Comparison of ENCODE assay signal across 14 mouse cellular contexts in genomic region chr16:18860186-18860585, GRCm38 (mm10). TPM values are rescaled to one million over a fixed set of nuclear protein-coding genes. Genes with fewer than 3 reads are reported as not detected.
DNase-seq lines count a peak whose midpoint lies in the region; ATAC-seq and TF ChIP-seq lines count a peak whose summit lies in the region.
"Had no signal": no experiment of that assay in that cellular context is flagged by ENCODE, and none has a peak within 500 bp of the region (broad histone marks: within the 10 kb centered on the region; RNA-seq: fewer than 3 reads in every experiment).

No protein-coding gene starts in this region.

- ATAC-seq in midbrain, postnatal 0 days (ENCODE audit: low FRiP score) = no peak
- no peak for ATAC-seq in midbrain, embryonic 11.5 days (ENCODE audit: low FRiP score)
- ATAC-seq in midbrain, embryonic 14.5 days (ENCODE audit: low FRiP score, low TSS enrichment) = no peak
- ATAC-seq: hindbrain, embryonic 16.5 days had no signal

- peak; percentile 97 for DNase-seq in heart, adult 11 months
- no peak for DNase-seq in heart, embryonic 10.5 days (ENCODE audit: low spot score)
- peak; percentile 26 for DNase-seq in midbrain, postnatal 0 days (ENCODE audit: low spot score)
- no peak for DNase-seq in midbrain, embryonic 11.5 days (ENCODE audit: low spot score, missing footprints)
- peak; percentile 50 to 56 for DNase-seq in cerebellum, postnatal 14 days
- DNase-seq in heart, postnatal 36 days = peak; percentile 32 to 46
- no peak for DNase-seq in left cerebral cortex, adult 18-20 months (ENCODE audit: low spot score in 2 of 2)
- DNase-seq in midbrain, embryonic 14.5 days = no peak
- DNase-seq: embryo, embryonic 11 days; left cerebral cortex, postnatal 4 days; right cerebral cortex, postnatal 14 days had no signal

- intact Hi-C loops in heart, postnatal 36 days (cut with DNase I) = no loop called here

- no peak overlapping the region for H3K4me2 ChIP-seq in midbrain, postnatal 0 days (ENCODE audit: low read depth, low read length, poor library complexity, severe bottlenecking)
- no peak overlapping the region for H3K4me2 ChIP-seq in midbrain, embryonic 11.5 days
- H3K4me2 ChIP-seq in midbrain, embryonic 14.5 days (ENCODE audit: low read length) = no peak overlapping the region
- H3K4me2 ChIP-seq: forebrain, embryonic 12.5 days had no signal

- 0 out of 2 replicates have a peak, but pooled peaks cover 2% of the 10 kb centered on the region for H3K9me3 ChIP-seq in heart, embryonic 10.5 days
- no peaks in the 10 kb centered on the region for H3K9me3 ChIP-seq in midbrain, postnatal 0 days (ENCODE audit: low read length)
- no peaks in the 10 kb centered on the region for H3K9me3 ChIP-seq in midbrain, embryonic 11.5 days (ENCODE audit: control insufficient read depth, low read length)
- H3K9me3 ChIP-seq in midbrain, embryonic 14.5 days (ENCODE audit: control insufficient read depth, low read length) = no peaks in the 10 kb centered on the region

- no peak overlapping the region for H3K27ac ChIP-seq in heart, embryonic 10.5 days
- no peak overlapping the region for H3K27ac ChIP-seq in midbrain, postnatal 0 days (ENCODE audit: low read depth, low read length)
- no peak overlapping the region for H3K27ac ChIP-seq in midbrain, embryonic 11.5 days (ENCODE audit: low read depth, low read length)
- no peak overlapping the region for H3K27ac ChIP-seq in midbrain, embryonic 14.5 days (replicated peaks; ENCODE audit: low read depth, low read length)
- H3K27ac ChIP-seq: forebrain, embryonic 12.5 days had no signal

- no peaks in the 10 kb centered on the region for H3K4me1 ChIP-seq in heart, embryonic 10.5 days
- no peaks in the 10 kb centered on the region for H3K4me1 ChIP-seq in midbrain, postnatal 0 days (ENCODE audit: insufficient read depth, low read length)
- H3K4me1 ChIP-seq in midbrain, embryonic 11.5 days (ENCODE audit: control insufficient read depth, insufficient read depth, low read length) = no peaks in the 10 kb centered on the region
- no peaks in the 10 kb centered on the region for H3K4me1 ChIP-seq in midbrain, embryonic 14.5 days (ENCODE audit: control insufficient read depth, insufficient read depth, low read length)
- H3K4me1 ChIP-seq: forebrain, embryonic 12.5 days had no signal

- H3K36me3 ChIP-seq in heart, embryonic 10.5 days = no peaks in the 10 kb centered on the region
- no peaks in the 10 kb centered on the region for H3K36me3 ChIP-seq in midbrain, postnatal 0 days (ENCODE audit: insufficient read depth, low read length)
- no peaks in the 10 kb centered on the region for H3K36me3 ChIP-seq in midbrain, embryonic 11.5 days (ENCODE audit: control insufficient read depth, insufficient read depth, low read length)
- no peaks in the 10 kb centered on the region for H3K36me3 ChIP-seq in midbrain, embryonic 14.5 days (ENCODE audit: control insufficient read depth, insufficient read depth, low read length)
- H3K36me3 ChIP-seq: forebrain, embryonic 12.5 days had no signal

- H3K9ac ChIP-seq in midbrain, postnatal 0 days (replicated peaks; ENCODE audit: low read length, poor library complexity, severe bottlenecking) = no peak overlapping the region
- H3K9ac ChIP-seq in midbrain, embryonic 11.5 days (ENCODE audit: low read length) = no peak overlapping the region
- H3K9ac ChIP-seq in midbrain, embryonic 14.5 days (replicated peaks; ENCODE audit: low read length) = no peak overlapping the region
- H3K9ac ChIP-seq: forebrain, embryonic 12.5 days had no signal

- no peak overlapping the region for H3K4me3 ChIP-seq in heart, embryonic 10.5 days
- no peak overlapping the region for H3K4me3 ChIP-seq in midbrain, postnatal 0 days (ENCODE audit: low read depth, low read length)
- H3K4me3 ChIP-seq in midbrain, embryonic 11.5 days (ENCODE audit: low read depth, low read length) = no peak overlapping the region
- no peak overlapping the region for H3K4me3 ChIP-seq in midbrain, embryonic 14.5 days (replicated peaks; ENCODE audit: low read depth, low read length)
- H3K4me3 ChIP-seq: forebrain, embryonic 12.5 days had no signal

- 65% methylated on average over 1 of the region's 1 CpGs for WGBS in heart, embryonic 10.5 days
- 48% methylated on average over 1 of the region's 1 CpGs for WGBS in midbrain, postnatal 0 days
- WGBS in midbrain, embryonic 11.5 days = 74% methylated on average over 1 of the region's 1 CpGs
- 73% methylated on average over 1 of the region's 1 CpGs for WGBS in midbrain, embryonic 14.5 days

- H3K27me3 ChIP-seq in heart, embryonic 10.5 days (ENCODE audit: insufficient read depth, poor library complexity, severe bottlenecking) = no peaks in the 10 kb centered on the region
- no peaks in the 10 kb centered on the region for H3K27me3 ChIP-seq in midbrain, postnatal 0 days (ENCODE audit: insufficient read depth, low read length)
- no peaks in the 10 kb centered on the region for H3K27me3 ChIP-seq in midbrain, embryonic 11.5 days (ENCODE audit: control insufficient read depth, insufficient read depth, low read length)
- H3K27me3 ChIP-seq in midbrain, embryonic 14.5 days (ENCODE audit: control insufficient read depth, insufficient read depth, low read length) = no peaks in the 10 kb centered on the region
- H3K27me3 ChIP-seq: forebrain, embryonic 12.5 days had no signal

- TF ChIP-seq CTCF in midbrain, postnatal 0 days (IDR thresholded peaks at IDR 0.05) = no peak

RNA-seq across cellular contexts. Expression of gene Mrpl40, which starts 16.5 kb away (rescaled TPM):
- polyA plus RNA-seq in heart, embryonic 10.5 days (2016; fragmentation: Nextera tagmentation; extraction: Ambion mirVana) = 123 and 138 TPM in 2 replicates
- 27.6 and 27.9 TPM in 2 replicates for total RNA-seq in midbrain, postnatal 0 days (2014; rRNA removed)
- 78.4 and 82.6 TPM in 2 replicates for polyA plus RNA-seq in midbrain, postnatal 0 days (2015; fragmentation: Nextera tagmentation; extraction: Ambion mirVana)
- 86.4 and 92.8 TPM in 2 replicates for polyA plus RNA-seq in midbrain, embryonic 11.5 days (2014; fragmentation: Nextera tagmentation; extraction: Ambion mirVana)
- 10 to 100 TPM; 55.4 to 59.0 TPM for total RNA-seq in heart, postnatal 36 days (2021)
- 10 to 100 TPM; 36.1 to 38.2 TPM for total RNA-seq in left cerebral cortex, adult 18-20 months (2021)
- polyA plus RNA-seq in midbrain, embryonic 14.5 days (2014; fragmentation: Nextera tagmentation; extraction: Ambion mirVana) = 53.5 and 55.3 TPM in 2 replicates

RNA-seq across cellular contexts. Expression of gene Hira, which starts 16.7 kb away (rescaled TPM):
- polyA plus RNA-seq in heart, embryonic 10.5 days (2016; fragmentation: Nextera tagmentation; extraction: Ambion mirVana) = 13.4 and 23.1 TPM in 2 replicates
- 65.0 and 73.1 TPM in 2 replicates for total RNA-seq in midbrain, postnatal 0 days (2014; rRNA removed)
- 15.0 and 19.2 TPM in 2 replicates for polyA plus RNA-seq in midbrain, postnatal 0 days (2015; fragmentation: Nextera tagmentation; extraction: Ambion mirVana)
- polyA plus RNA-seq in midbrain, embryonic 11.5 days (2014; fragmentation: Nextera tagmentation; extraction: Ambion mirVana) = 14.7 and 16.7 TPM in 2 replicates
- 10 to 100 TPM; 20.0 to 24.9 TPM for total RNA-seq in heart, postnatal 36 days (2021)
- total RNA-seq in left cerebral cortex, adult 18-20 months (2021) = 10 to 100 TPM; 78.6 to 87.7 TPM
- 23.4 and 28.1 TPM in 2 replicates for polyA plus RNA-seq in midbrain, embryonic 14.5 days (2014; fragmentation: Nextera tagmentation; extraction: Ambion mirVana)

RNA-seq across cellular contexts. Expression of gene Gm28539, which starts 23.8 kb away (rescaled TPM):
- polyA plus RNA-seq in heart, embryonic 10.5 days (2016; fragmentation: Nextera tagmentation; extraction: Ambion mirVana) = not detected in 2 replicates
- not detected in 2 replicates for total RNA-seq in midbrain, postnatal 0 days (2014; rRNA removed)
- 0.17 and 0.27 TPM in 2 replicates for polyA plus RNA-seq in midbrain, postnatal 0 days (2015; fragmentation: Nextera tagmentation; extraction: Ambion mirVana)
- polyA plus RNA-seq in midbrain, embryonic 11.5 days (2014; fragmentation: Nextera tagmentation; extraction: Ambion mirVana) = not detected in 2 replicates
- total RNA-seq in heart, postnatal 36 days (2021) = 1 to 10 TPM in 1 of 2 experiments, not detected in 1; 2.4 TPM
- total RNA-seq in left cerebral cortex, adult 18-20 months (2021) = 10 to 100 TPM in 1 of 2 experiments, 1 to 10 TPM in 1; 5.6 to 13.5 TPM
- not detected in 2 replicates for polyA plus RNA-seq in midbrain, embryonic 14.5 days (2014; fragmentation: Nextera tagmentation; extraction: Ambion mirVana)
- polyA plus RNA-seq: forebrain, embryonic 12.5 days; hindbrain, embryonic 16.5 days; lung, embryonic 16.5 days had no signal

RNA-seq across cellular contexts. Expression of gene 2510002D24Rik, which starts 23.8 kb away (rescaled TPM):
- 41.3 and 47.4 TPM in 2 replicates for polyA plus RNA-seq in heart, embryonic 10.5 days (2016; fragmentation: Nextera tagmentation; extraction: Ambion mirVana)
- total RNA-seq in midbrain, postnatal 0 days (2014; rRNA removed) = 23.1 and 32.8 TPM in 2 replicates
- polyA plus RNA-seq in midbrain, postnatal 0 days (2015; fragmentation: Nextera tagmentation; extraction: Ambion mirVana) = 47.2 and 55.4 TPM in 2 replicates
- 16.1 TPM in 2 replicates for polyA plus RNA-seq in midbrain, embryonic 11.5 days (2014; fragmentation: Nextera tagmentation; extraction: Ambion mirVana)
- total RNA-seq in heart, postnatal 36 days (2021) = 10 to 100 TPM; 21.8 to 25.6 TPM
- 10 to 100 TPM; 24.1 to 26.6 TPM for total RNA-seq in left cerebral cortex, adult 18-20 months (2021)
- polyA plus RNA-seq in midbrain, embryonic 14.5 days (2014; fragmentation: Nextera tagmentation; extraction: Ambion mirVana) = 27.2 and 35.3 TPM in 2 replicates

RNA-seq across cellular contexts. Expression of gene Cdc45, which starts 48.4 kb away (rescaled TPM):
- polyA plus RNA-seq in heart, embryonic 10.5 days (2016; fragmentation: Nextera tagmentation; extraction: Ambion mirVana) = 50.8 and 58.4 TPM in 2 replicates
- total RNA-seq in midbrain, postnatal 0 days (2014; rRNA removed) = 3.3 and 4.8 TPM in 2 replicates
- 2.8 and 3.0 TPM in 2 replicates for polyA plus RNA-seq in midbrain, postnatal 0 days (2015; fragmentation: Nextera tagmentation; extraction: Ambion mirVana)
- 58.1 and 61.7 TPM in 2 replicates for polyA plus RNA-seq in midbrain, embryonic 11.5 days (2014; fragmentation: Nextera tagmentation; extraction: Ambion mirVana)
- total RNA-seq in heart, postnatal 36 days (2021) = 1 to 10 TPM; 2.7 to 3.6 TPM
- 1 to 10 TPM in 1 of 2 experiments, under 1 TPM in 1; 0.77 to 2.0 TPM for total RNA-seq in left cerebral cortex, adult 18-20 months (2021)
- polyA plus RNA-seq in midbrain, embryonic 14.5 days (2014; fragmentation: Nextera tagmentation; extraction: Ambion mirVana) = 6.8 and 11.1 TPM in 2 replicates

Comparison
In these comparisons a context has a peak if more than half of its experiments do, and no peak if none do; other contexts are left out.
1. DNase-seq: peak in heart, adult 11 months (single experiment), midbrain, postnatal 0 days (single experiment), cerebellum, postnatal 14 days (2 of 2) and heart, postnatal 36 days (2 of 2); none in heart, embryonic 10.5 days (single experiment), midbrain, embryonic 11.5 days (single experiment), left cerebral cortex, adult 18-20 months (0 of 2) and midbrain, embryonic 14.5 days (single experiment).